Mouse (Mus musculus): ENCODE measurements around the gene Traf3. TPM values are rescaled to one million over a fixed set of nuclear protein-coding genes. Genes with fewer than 3 reads are reported as not detected.

The Traf3 gene
- 4.2 and 5.1 TPM in 2 replicates for polyA plus RNA-seq (2015; fragmentation: Nextera tagmentation; extraction: Ambion mirVana)

DNA sequence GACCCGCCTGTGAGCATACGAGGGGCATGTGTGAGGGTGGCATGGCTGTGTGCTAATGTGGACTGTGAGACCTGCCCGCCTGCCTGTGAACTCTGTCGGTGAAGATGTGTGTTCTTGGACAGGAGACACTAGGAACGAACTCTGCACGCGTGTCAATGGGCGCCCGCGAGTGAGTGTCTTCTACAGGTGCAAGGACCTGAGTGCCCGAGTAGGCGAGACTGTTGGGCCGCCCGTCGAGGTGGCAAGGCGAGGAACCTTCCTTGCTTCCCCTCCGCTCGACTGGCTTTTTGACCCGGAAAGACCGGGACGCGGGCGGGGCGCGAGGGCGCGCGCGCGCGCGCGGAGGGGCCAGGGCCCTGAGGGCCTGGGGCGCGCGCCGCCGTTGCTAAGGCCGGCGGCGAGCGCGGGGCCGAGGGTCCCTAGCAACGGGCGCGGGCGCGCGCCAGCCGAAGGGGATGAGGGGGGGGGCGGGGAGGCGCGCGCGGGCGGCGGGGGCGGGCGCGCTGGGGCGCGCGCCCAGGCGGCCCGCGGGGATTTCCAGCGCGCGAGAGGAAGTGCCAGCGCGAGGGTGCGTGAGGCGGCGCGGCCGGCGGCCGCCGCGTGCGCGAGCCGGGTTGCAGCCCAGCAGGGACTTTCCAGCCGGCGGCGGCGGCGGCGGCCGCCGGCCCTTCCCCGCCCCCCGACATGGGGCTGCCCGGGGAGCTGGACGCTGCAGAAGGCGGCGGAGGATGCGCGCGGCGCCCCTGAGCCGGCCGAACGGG, at the start of gene Traf3:
Gene Traf3 (plus strand): TSS at position 540 of the 761 bp plus-strand sequence.

DNA sequence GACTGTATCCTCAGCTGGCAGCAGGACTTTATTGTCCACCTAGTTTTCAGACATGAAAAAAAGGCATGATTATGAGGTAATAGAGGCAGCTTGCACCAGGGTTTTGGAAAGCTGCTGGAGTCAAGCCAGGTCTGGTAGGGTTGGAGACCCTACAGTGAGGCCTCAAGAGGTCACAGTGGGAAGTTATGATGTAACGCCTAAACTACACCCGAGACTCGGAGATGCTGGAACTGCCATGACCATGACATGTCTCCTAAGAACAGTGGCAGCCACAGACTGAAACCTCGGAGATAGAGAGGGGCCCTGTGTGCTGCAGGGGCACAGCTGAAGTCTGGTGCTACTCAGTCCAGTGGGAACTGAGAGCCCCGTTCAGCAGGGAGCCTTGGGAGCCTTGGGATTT, 18.3 kb downstream of the Traf3 start, which contains the start of gene 4930595D18Rik:
Gene 4930595D18Rik (minus strand): TSS at position 16 of the 400 bp plus-strand sequence.

DNA sequence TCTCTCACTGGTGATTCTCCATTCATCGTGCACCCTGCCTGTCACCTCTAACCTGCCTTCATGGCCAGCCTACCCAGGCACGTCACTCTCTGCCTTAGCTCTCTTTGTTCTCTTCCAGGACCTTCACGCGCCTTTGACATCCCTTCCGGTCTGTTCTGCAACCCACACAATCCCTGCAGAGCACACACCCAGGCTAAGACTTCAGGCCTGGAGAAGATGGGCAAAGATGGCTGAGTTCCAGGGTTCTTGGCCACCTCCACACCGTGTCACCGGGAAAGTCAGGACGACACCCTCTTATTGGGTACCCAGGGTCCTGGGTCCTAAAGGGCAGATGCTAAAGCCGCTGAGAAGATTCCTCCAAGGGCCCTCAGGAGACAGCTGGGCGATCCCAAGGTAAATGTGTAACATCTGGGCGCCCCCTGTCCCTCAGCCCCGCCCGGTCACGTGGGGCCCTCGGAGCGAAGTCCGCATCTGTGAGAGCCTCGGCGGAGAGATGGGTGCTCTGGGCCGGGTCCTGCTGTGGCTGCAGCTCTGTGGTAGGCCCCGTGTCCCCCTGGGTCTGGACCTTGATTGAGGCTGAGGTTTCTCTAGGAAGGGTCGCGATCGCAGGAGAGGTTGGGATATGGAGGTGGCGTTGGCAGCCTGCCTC, 104.6 kb downstream of the Traf3 start, which contains the start of gene Amn:
Gene Amn (plus strand): TSS at position 467 of the 649 bp plus-strand sequence.

Other genes with a start within 250 kb of the Traf3 start
- gene Ankrd9, start 187.3 kb upstream of the Traf3 start, polyA plus RNA-seq (2015; fragmentation: Nextera tagmentation; extraction: Ambion mirVana), result 6.4 and 9.0 TPM in 2 replicates
- 5.4 and 11.6 TPM in 2 replicates for gene Rcor1, start 127.0 kb upstream of the Traf3 start, polyA plus RNA-seq (2015; fragmentation: Nextera tagmentation; extraction: Ambion mirVana)
- gene 4930595D18Rik, start 18.1 kb downstream of the Traf3 start, polyA plus RNA-seq (2015; fragmentation: Nextera tagmentation; extraction: Ambion mirVana), result not detected in 2 replicates
- gene Amn, start 104.7 kb downstream of the Traf3 start, polyA plus RNA-seq (2015; fragmentation: Nextera tagmentation; extraction: Ambion mirVana), result 0.73 and 1.1 TPM in 2 replicates
- gene Cdc42bpb, start 211.3 kb downstream of the Traf3 start, polyA plus RNA-seq (2015; fragmentation: Nextera tagmentation; extraction: Ambion mirVana), result 23.7 and 24.6 TPM in 2 replicates
- gene Lbhd2, start 240.4 kb downstream of the Traf3 start, polyA plus RNA-seq (2015; fragmentation: Nextera tagmentation; extraction: Ambion mirVana), result 10.9 and 25.3 TPM in 2 replicates

All from adrenal gland, postnatal 0 days (tissue).